Mouse (Mus musculus) kidney, adult 8-10 months (tissue): ENCODE measurements around the gene Fam76a.

Source experiments
- DNase-seq, 2 experiments: peaks; one replicate each; pipeline ENCODE4 v3.0.0; 2022

The Fam76a gene

DNA sequence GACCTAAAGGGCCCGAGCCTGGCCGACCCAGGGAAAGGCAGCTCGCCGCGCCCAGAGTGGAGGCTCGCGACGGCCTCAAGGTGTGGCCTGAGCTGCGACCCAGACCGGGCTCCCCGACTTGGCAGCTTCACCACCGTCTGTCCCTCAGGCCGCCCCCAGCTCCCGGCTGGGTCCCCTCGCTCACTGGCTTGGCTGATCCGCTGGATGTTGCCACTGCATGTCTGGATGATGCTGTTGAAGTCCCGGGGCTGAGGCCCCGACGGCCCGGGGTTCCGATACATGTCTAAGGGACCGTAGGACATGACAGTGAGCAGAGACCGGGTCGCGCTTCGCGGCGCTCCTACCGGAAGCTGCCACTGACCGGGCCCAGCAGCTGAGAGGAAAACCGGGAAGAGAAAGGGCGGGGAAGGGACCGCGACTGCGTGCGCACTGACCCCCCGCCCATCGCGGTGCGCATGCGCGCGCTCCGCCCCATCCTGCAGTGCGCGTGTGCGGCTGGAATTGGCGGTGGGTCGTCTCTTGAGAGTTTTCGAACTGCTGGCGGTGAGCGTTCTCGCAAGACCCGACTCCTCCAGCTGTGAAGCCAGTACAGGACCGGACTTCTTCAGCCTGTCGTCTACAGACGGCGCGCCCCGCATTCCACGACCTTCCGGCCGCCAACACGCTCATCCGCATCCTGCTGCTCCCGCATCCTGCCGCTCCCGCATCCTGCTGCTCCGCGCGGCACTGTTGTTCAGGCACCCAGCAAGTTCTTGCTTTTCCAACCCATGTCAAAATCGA lies 38.1 kb downstream of the Fam76a start, which contains the start of gene Stx12:
TSS of gene Stx12 (minus strand) at position 446 of the 780 bp plus-strand sequence.
- DNase-seq: peak; percentile 86 to 88

DNA sequence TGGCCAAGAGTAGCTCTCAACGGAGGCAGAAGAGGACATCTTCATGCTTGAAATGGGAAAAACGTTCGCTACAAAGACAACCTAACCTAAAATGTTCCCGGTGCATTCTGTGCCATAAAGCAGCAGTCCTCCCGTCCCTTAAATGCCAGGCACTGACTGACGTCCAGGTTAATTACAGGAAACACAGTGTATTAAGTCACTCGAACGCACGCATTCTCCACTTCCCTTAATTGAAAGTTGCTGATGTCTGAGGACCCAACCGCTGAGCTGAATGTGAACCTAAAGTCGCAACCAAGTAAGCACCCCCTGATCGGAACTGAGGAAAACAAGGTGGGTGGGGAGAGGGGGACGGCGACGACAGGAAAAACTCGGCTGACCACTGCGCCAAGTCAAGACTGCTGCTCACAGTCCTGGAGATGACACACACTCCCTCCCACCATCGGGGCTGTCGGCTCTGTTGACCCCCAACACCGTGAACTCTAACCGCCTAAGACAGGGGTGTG lies 38.7 kb downstream of the Fam76a start:
- no peak for DNase-seq

DNA sequence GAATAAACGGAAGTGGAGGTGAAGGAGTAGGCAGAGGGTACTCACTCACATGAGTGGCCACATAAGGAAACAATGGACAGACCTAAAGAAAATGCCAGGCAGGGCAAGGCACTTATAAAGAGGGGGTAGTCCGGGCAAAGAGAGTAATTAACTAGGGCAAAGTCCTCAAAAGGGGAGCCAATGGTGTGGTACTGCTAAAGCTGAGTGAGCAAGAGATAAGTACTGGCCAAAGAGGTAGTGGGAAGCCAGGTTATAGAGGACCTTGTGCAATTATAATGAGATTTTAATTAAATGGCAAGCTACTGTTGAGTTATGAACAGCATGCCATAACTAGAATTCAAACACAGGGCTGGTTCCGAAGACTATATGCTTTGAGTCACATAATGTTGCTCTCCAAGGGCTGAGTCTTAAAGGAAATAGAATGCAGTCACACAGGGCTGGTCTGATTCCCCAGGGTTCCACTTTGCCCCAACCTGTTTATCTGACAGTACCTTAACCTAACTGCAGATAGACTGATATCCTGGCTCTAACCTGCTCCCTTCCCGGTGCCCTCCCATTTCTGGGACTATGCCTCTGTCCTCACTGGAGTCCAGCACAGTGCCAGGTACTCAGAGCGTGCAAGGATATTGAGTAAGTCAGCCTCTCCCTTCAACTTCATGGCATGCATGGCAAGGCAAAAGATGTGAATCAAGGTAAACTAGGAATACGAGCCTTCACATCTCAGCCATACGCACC lies 47.8 kb downstream of the Fam76a start:
- peak in 1 of 2 experiments; percentile 13 for DNase-seq

DNA sequence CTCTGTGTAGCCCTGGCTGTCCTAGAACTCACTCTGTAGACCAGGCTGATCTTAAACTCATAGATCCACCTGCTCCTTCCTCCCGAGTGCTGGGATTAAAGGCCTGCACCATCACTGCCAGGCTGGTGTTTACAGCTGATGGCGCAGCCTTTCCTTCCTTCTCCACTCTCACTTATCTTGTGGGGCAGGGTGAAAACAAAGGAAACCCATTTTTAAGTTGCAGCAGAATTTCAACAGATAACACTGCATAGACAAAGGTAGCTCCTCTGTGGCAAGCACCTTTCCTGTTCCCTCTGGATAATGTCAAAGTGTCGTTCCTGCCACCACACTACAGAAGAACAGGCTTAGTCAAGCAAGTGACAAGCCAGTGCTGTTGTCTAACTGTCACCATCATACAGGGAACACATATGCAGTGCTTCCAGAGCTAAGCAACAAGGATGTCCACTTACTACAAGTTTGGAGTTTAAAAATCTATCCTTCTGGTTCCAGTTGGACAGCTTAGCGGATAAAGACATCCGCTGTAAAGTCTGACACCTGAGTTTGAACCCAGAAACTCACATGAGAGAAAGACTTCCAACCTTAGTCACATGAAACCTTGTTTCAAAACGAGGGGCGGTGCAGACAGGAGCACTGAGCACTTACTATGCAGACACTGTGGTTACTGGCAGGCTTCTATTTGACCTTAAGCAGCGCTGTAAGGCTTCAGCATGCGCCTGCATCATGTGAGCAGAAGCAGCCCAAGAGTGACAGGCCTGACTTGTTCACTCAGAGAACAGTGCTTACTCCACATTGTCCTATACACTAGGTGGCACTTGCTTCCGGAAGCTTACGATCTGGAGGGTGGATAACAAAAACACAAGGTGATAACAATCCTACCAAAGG lies 48.6 kb downstream of the Fam76a start:
- no peak for DNase-seq

DNA sequence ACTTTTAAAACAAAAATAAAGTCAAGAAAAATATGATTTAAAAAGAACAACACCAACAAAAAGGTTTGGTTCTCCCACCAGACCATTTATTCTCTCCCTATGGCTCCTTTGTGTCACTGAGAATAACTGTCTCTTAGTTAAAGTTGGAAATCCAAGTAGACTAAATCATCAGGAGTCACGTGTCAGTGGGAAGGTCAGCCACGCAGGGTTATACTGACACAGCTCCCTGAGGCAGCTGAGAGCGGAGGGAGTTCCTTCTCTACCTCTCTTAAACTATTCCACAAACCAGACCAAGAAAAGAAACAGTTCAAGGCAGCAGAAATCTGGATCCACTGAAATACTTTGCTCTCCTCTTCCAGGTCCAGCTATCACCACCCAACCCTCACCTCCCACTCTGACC lies 51.2 kb downstream of the Fam76a start:
- DNase-seq: no peak

GRCm38 (mm10) chr4:132864856-132865255 lies 57.5 kb downstream of the Fam76a start:
- no peak for DNase-seq

GRCm38 (mm10) chr4:132863012-132863411 lies 59.3 kb downstream of the Fam76a start:
- no peak for DNase-seq

GRCm38 (mm10) chr4:132860880-132861279 lies 61.5 kb downstream of the Fam76a start:
- DNase-seq: no peak
